Mouse (Mus musculus) forebrain, embryonic 15.5 days (tissue): ENCODE measurements at regions not wholly inside any gene's neighbourhood (a gene's known extent, or its start where the extent isn't known, plus 50 kb on each side); places are given as distances from the start of the nearest gene placed in this dataset.
A peak's percentile ranks its signal among the peaks of the same experiment; 100 is the strongest.
"Not testable (repeated sequence)": the region's sequence is repeated elsewhere in the genome, so short reads cannot be mapped to it uniquely, and the experiment has no call there.

Source experiments
- ATAC-seq: fragments of 200-750 bp; cut with Nextera tagmentation; replicated peaks from 2 replicates; pipeline ENCODE4 v1.8.0; 2017; ENCODE audit warnings: mild to moderate bottlenecking, moderate TSS enrichment, moderate library complexity
- H3K27ac ChIP-seq: fragments of 300-500 bp; sonication (generic); replicated peaks from 2 replicates; pipeline ENCODE4 v1.5.1; 2015; ENCODE audit warnings: mild to moderate bottlenecking, inconsistent platforms
- H3K27me3 ChIP-seq: fragments of 300-500 bp; sonication (generic); 2 replicates; pipeline ENCODE4 v1.6.1; 2015; ENCODE audit warnings: inconsistent platforms
- H3K36me3 ChIP-seq: fragments of 300-500 bp; sonication (generic); 2 replicates; pipeline ENCODE4 v1.6.1; 2015; ENCODE audit warnings: mild to moderate bottlenecking, inconsistent platforms
- H3K4me1 ChIP-seq: fragments of 300-500 bp; sonication (generic); 2 replicates; pipeline ENCODE4 v1.6.1; 2015; ENCODE audit warnings: inconsistent platforms
- H3K4me2 ChIP-seq: fragments of 300-500 bp; sonication (generic); replicated peaks from 2 replicates; pipeline ENCODE4 v1.6.1; 2015; ENCODE audit warnings: mild to moderate bottlenecking, inconsistent platforms
- H3K4me3 ChIP-seq: fragments of 300-500 bp; sonication (generic); 2 replicates; pipeline ENCODE4 v1.5.1; 2015; ENCODE audit warnings: mild to moderate bottlenecking, inconsistent platforms
- H3K9ac ChIP-seq: fragments of 300-500 bp; sonication (generic); replicated peaks from 2 replicates; pipeline ENCODE4 v1.6.1; 2015; ENCODE audit warnings: mild to moderate bottlenecking, inconsistent platforms
- H3K9me3 ChIP-seq: fragments of 300-500 bp; sonication (generic); 2 replicates; pipeline ENCODE4 v1.6.1; 2016; ENCODE audit warnings: inconsistent platforms
- WGBS: fragments of 180-500 bp; shearing (Covaris S2); methylation state at CpG from one replicate; pipeline ENCODE4 v1.1.7; 2015; ENCODE audit warnings: mixed read lengths; 5-methylcytosine and 5-hydroxymethylcytosine counted together

DNA sequence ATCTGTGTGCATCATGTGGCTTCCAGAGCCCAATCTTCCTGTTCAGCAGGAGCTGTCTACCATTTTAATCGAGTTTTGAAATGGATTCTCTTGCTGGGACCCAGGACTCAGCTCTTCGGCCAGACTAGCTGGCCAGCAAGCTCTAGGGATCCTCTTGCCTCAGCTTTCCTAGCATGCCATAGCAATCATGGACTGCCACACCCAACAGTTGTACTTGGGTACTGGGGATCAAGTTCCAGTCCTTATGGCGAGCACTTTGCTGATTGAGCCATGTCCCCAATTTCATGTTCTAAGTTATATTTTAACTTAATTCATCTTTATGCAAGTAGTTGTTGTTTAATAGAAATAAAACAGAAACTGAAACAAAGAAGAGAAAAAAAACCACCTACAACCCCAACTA is 202.1 kb downstream of the Bmp2 start:
- whole genome bisulfite sequencing, result 81% methylated on average over 3 of the region's 3 CpGs
- Histone ChIP-seq H3K4me3 (no peak overlapping the region), H3K9me3 (no peaks in the 10 kb centered on the region), H3K36me3 (no peaks in the 10 kb centered on the region), H3K4me2 (no peak overlapping the region), H3K27ac (no peak overlapping the region), H3K9ac (no peak overlapping the region), H3K27me3 (no peaks in the 10 kb centered on the region), H3K4me1 (no peaks in the 10 kb centered on the region)
- no peak for ATAC-seq

DNA sequence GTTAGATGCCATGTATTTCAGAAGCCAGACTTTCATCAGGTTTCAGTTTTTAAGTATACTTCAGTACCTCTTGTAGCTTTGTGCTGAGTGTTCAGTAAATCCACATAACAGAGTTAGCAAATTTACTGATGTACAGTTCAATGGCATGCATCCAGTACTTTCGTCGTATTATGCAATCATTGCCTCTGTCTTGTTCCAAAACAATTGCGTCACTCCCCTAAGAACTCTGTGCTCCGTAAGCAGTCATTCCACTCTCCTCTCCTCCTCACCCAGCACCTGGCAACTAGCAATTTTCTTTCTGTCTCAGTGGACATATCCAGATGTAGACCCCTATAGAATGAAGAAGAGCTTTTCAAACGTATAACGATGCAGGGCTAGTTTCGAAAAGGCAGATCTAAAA is 209.5 kb downstream of the Bmp2 start:
- ATAC-seq, result no peak
- Histone ChIP-seq H3K4me1 (no peaks in the 10 kb centered on the region), H3K36me3 (no peaks in the 10 kb centered on the region), H3K9me3 (no peaks in the 10 kb centered on the region), H3K27ac (no peak overlapping the region), H3K4me2 (no peak overlapping the region), H3K27me3 (no peaks in the 10 kb centered on the region), H3K4me3 (no peak overlapping the region), H3K9ac (no peak overlapping the region)
- 57% methylated on average over 7 of the region's 7 CpGs for WGBS

DNA sequence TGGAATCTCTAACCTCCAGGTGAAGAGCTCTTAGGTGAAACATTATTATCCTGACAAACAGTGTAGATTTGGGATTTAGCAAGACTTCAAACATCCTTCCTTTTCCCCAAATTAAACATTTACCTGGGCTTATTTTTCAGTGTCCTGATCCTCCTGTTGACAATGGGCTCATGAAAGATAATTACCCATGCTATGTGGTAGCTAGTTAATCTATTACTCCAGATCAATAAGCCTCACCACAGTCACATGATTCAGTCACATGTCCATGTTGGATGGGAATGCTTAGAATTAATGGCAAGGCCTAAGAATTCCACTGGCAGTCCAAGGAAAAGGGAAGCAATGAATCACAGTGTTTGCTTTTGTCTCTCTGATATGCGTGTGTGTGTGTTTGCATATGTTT is 216.6 kb downstream of the Bmp2 start:
- Histone ChIP-seq H3K36me3 (no peaks in the 10 kb centered on the region), H3K9me3 (no peaks in the 10 kb centered on the region), H3K9ac (no peak overlapping the region), H3K27me3 (no peaks in the 10 kb centered on the region), H3K4me1 (no peaks in the 10 kb centered on the region), H3K4me2 (no peak overlapping the region), H3K4me3 (no peak overlapping the region), H3K27ac (no peak overlapping the region)
- no peak for ATAC-seq
- 98% methylated on average over 1 of the region's 1 CpGs for whole genome bisulfite sequencing

GRCm38 (mm10) chr2:133783588-133784342 is 231.8 kb downstream of the Bmp2 start:
- no peak overlapping the region for H3K9ac ChIP-seq
- 85% methylated on average over 7 of the region's 7 CpGs for WGBS

DNA sequence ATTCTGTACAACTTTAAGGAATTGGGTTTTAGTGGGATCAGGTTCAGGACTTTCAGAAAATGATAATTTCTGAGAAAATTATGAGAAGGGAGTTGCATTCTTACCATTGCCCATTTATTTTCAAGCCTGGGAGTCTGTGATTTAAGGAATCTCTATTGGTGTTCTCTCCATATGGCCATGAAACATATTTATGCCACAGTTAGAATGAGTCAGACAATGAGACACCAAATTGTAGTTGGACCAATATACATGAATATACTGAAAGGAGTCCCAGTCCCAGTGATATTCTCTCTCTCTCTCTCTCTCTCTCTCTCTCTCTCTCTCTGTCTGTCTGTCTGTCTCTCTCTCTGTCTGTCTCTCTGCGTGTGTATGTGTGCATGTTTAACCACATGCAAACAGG is 239.1 kb downstream of the Bmp2 start:
- Histone ChIP-seq H3K4me1 (no peaks in the 10 kb centered on the region), H3K27me3 (no peaks in the 10 kb centered on the region), H3K4me3 (no peak overlapping the region), H3K4me2 (no peak overlapping the region), H3K9ac (no peak overlapping the region), H3K36me3 (no peaks in the 10 kb centered on the region), H3K9me3 (no peaks in the 10 kb centered on the region), H3K27ac (no peak overlapping the region)
- no peak for ATAC-seq
- 86% methylated on average over 1 of the region's 1 CpGs for WGBS

More at GRCm38 (mm10) chr2:133783588-133784342, 231.8 kb downstream of the Bmp2 start:
- no peak for ATAC-seq
- H3K4me3 ChIP-seq, result no peak overlapping the region
- no peaks in the 10 kb centered on the region for H3K27me3 ChIP-seq
- no peaks in the 10 kb centered on the region for H3K9me3 ChIP-seq
- H3K27ac ChIP-seq, result no peak overlapping the region
- H3K4me2 ChIP-seq, result no peak overlapping the region
- H3K36me3 ChIP-seq, result no peaks in the 10 kb centered on the region
- H3K4me1 ChIP-seq, result no peaks in the 10 kb centered on the region

GRCm38 (mm10) chr2:133793293-133793692 is 241.3 kb downstream of the Bmp2 start:
- no peak overlapping the region for H3K4me2 ChIP-seq
- WGBS, result 30% methylated on average over 2 of the region's 2 CpGs
- no peaks in the 10 kb centered on the region for H3K4me1 ChIP-seq
- H3K9ac ChIP-seq, result no peak overlapping the region
- H3K36me3 ChIP-seq, result no peaks in the 10 kb centered on the region
- H3K4me3 ChIP-seq, result no peak overlapping the region
- no peaks in the 10 kb centered on the region for H3K9me3 ChIP-seq
- no peak overlapping the region for H3K27ac ChIP-seq
- H3K27me3 ChIP-seq, result no peaks in the 10 kb centered on the region
- ATAC-seq, result no peak

GRCm38 (mm10) chr2:133802666-133803065 is 250.7 kb downstream of the Bmp2 start:
- ATAC-seq, result no peak
- H3K9ac ChIP-seq, result no peak overlapping the region
- WGBS, result 50% methylated on average over 3 of the region's 3 CpGs
- no peaks in the 10 kb centered on the region for H3K9me3 ChIP-seq
- no peak overlapping the region for H3K4me2 ChIP-seq
- no peaks in the 10 kb centered on the region for H3K27me3 ChIP-seq
- H3K4me1 ChIP-seq, result no peaks in the 10 kb centered on the region; the same call in 1 of the 2 replicates
- no peak overlapping the region for H3K27ac ChIP-seq
- no peaks in the 10 kb centered on the region for H3K36me3 ChIP-seq
- no peak overlapping the region for H3K4me3 ChIP-seq

DNA sequence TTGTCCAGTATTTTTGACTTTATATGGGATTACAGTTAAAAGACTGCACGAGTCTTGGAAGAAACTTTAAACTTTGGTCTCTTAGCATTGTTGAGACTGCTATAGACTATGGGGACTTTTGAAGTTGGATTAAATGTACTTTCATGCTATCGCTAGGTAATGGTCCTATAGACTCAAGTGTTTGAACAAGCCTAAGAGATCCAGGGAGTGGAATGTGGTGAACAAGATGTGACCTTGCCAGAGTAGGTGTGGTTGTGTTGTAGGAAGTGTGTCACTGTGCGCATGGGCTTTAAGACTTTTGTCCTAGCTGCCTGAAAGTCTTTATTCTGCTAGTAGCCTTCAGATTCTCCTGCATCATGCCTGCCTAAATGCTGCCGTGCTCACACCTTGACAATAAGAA is 269.5 kb downstream of the Bmp2 start:
- no peaks in the 10 kb centered on the region for H3K9me3 ChIP-seq
- no peak overlapping the region for H3K4me2 ChIP-seq
- no peak overlapping the region for H3K9ac ChIP-seq
- no peaks in the 10 kb centered on the region for H3K4me1 ChIP-seq
- H3K36me3 ChIP-seq, result no peaks in the 10 kb centered on the region
- H3K27ac ChIP-seq, result no peak overlapping the region
- H3K4me3 ChIP-seq, result no peak overlapping the region
- ATAC-seq, result no peak
- 85% methylated on average over 4 of the region's 4 CpGs for WGBS
- no peaks in the 10 kb centered on the region for H3K27me3 ChIP-seq

- Histone ChIP-seq H3K9me3 (no peaks in the 10 kb centered on the region), H3K4me3 (no peak overlapping the region), H3K36me3 (no peaks in the 10 kb centered on the region), H3K27me3 (no peaks in the 10 kb centered on the region), H3K27ac (no peak overlapping the region), H3K4me2 (no peak overlapping the region), H3K4me1 (no peaks in the 10 kb centered on the region), H3K9ac (no peak overlapping the region)
- WGBS, result 86% methylated on average over 1 of the region's 1 CpGs
- no peak for ATAC-seq
These were observed 277.4 kb downstream of the Bmp2 start for GRCm38 (mm10) chr2:133829406-133829805.

DNA sequence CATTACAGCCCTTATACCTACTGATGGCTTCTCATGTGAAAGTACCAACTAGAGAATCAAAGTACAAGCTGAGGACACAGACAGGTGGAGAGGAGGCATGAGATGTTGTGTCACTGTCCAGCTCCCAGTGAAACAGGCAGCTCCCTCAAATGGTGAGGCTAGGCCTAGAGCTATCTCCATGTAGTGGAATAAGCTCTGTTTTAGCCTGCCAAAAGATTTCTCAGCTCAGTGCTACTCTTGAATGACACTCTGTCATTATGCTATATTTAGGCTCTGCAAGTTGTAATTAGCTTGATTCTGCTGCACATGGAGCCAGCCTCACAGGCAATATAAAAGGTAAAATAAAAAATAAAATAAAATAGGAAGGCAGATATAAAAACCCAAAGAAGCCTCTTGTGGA is 298.5 kb downstream of the Bmp2 start:
- Histone ChIP-seq H3K27ac (no peak overlapping the region), H3K9ac (no peak overlapping the region), H3K27me3 (no peaks in the 10 kb centered on the region), H3K4me2 (no peak overlapping the region), H3K4me1 (no peaks in the 10 kb centered on the region), H3K9me3 (no peaks in the 10 kb centered on the region), H3K36me3 (no peaks in the 10 kb centered on the region), H3K4me3 (no peak overlapping the region)
- 0 out of 2 replicates have a peak, but pooled peaks have one; percentile 8 for ATAC-seq

- not testable (repeated sequence) for H3K4me3 ChIP-seq, H3K4me2 ChIP-seq, H3K9me3 ChIP-seq, H3K27ac ChIP-seq, H3K27me3 ChIP-seq, H3K4me1 ChIP-seq, ATAC-seq, H3K9ac ChIP-seq, H3K36me3 ChIP-seq
- WGBS, result 92% methylated on average over 8 of the region's 8 CpGs
These were observed 323.0 kb downstream of the Bmp2 start for GRCm38 (mm10) chr2:133874982-133875381.

GRCm38 (mm10) chr2:133883682-133884081 is 331.7 kb downstream of the Bmp2 start:
- no peak overlapping the region for H3K4me3 ChIP-seq
- H3K4me2 ChIP-seq, result no peak overlapping the region
- no peaks in the 10 kb centered on the region for H3K36me3 ChIP-seq
- H3K9me3 ChIP-seq, result no peaks in the 10 kb centered on the region
- H3K4me1 ChIP-seq, result no peaks in the 10 kb centered on the region
- ATAC-seq, result no peak
- H3K27ac ChIP-seq, result no peak overlapping the region
- H3K9ac ChIP-seq, result no peak overlapping the region
- H3K27me3 ChIP-seq, result no peaks in the 10 kb centered on the region

DNA sequence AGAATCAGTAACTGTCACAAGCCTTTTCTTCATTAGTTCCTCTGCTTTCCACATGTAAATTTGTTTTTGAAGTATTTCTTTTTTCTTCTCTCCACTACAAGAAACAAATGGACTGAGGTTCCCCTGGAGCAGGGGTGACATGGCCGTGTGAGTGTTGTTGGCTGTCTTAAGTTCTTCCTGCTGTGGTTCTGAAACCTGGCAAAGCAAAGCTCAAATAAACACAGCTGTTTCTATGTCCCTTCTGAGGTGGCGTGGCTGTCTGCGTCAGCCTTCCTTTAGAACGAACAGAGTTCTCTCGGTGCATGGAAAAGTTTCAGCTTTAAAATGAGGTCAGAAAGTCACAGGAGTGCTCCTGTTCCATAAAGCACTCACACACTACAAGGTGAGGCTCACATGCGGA is 354.3 kb downstream of the Bmp2 start:
- no peaks in the 10 kb centered on the region for H3K4me1 ChIP-seq
- WGBS, result 88% methylated on average over 6 of the region's 6 CpGs
- no peak overlapping the region for H3K4me2 ChIP-seq

More for the DNA sequence above, 354.3 kb downstream of the Bmp2 start:
- H3K4me3 ChIP-seq, result no peak overlapping the region
- no peak overlapping the region for H3K9ac ChIP-seq
- no peak overlapping the region for H3K27ac ChIP-seq
- H3K36me3 ChIP-seq, result no peaks in the 10 kb centered on the region
- H3K9me3 ChIP-seq, result no peaks in the 10 kb centered on the region
- ATAC-seq, result no peak
- H3K27me3 ChIP-seq, result no peaks in the 10 kb centered on the region
